Mouse (Mus musculus) embryonic fibroblast, embryonic 13.5 days (primary cell): ENCODE data around the gene Tubb5.

ENCODE experiments used
- CTCF ChIP-seq: IDR thresholded peaks from 2 replicates; pipeline ENCODE4 v1.5.1; 2011; ENCODE audit warnings: mild to moderate bottlenecking, control low read depth, low read length, moderate library complexity, borderline replicate concordance; ENCODE audit not compliant: insufficient read depth
- POLR2A ChIP-seq: IDR thresholded peaks from 2 replicates; pipeline ENCODE4 v1.6.1; 2011; ENCODE audit warnings: low read depth, mild to moderate bottlenecking, control low read depth, low read length, moderate library complexity

- no peak for TF ChIP-seq POLR2A
- TF ChIP-seq CTCF: no peak
Measured at GRCm38 (mm10) chr17:35838570-35838969, 464 bp upstream of the Tubb5 start.
